Mouse (Mus musculus): ENCODE data around the gene Mettl1.
"Not testable (repeated sequence)": the region's sequence is repeated elsewhere in the genome, so short reads cannot be mapped to it uniquely, and the experiment has no call there.

Mettl1 gene

DNA sequence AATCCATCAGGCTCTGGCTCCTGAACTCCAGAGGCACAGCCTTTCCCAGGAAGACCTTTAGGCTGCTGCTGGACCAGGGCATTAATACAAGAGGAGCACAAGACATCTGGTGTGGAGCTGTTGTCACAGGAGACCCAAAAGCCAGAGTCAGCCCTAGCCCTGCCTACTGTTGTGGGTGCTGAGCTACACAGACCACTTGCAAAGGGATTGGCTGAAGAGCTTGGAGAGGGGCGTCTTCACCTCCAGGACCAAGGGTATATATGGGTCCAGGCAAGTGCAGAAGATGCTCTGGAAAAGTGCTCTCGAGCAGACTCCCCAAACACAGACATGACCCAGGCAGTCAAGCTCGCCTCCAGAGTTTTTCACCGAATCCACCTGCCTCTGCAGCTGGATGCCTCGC lies 6.7 kb downstream of the Mettl1 start, which contains the start of gene Cyp27b1:
TSS of gene Cyp27b1 (plus strand) at position 297 of the 400 bp plus-strand sequence.
- no peak for DNase-seq (ENCODE audit: low read depth, low spot score)

DNA sequence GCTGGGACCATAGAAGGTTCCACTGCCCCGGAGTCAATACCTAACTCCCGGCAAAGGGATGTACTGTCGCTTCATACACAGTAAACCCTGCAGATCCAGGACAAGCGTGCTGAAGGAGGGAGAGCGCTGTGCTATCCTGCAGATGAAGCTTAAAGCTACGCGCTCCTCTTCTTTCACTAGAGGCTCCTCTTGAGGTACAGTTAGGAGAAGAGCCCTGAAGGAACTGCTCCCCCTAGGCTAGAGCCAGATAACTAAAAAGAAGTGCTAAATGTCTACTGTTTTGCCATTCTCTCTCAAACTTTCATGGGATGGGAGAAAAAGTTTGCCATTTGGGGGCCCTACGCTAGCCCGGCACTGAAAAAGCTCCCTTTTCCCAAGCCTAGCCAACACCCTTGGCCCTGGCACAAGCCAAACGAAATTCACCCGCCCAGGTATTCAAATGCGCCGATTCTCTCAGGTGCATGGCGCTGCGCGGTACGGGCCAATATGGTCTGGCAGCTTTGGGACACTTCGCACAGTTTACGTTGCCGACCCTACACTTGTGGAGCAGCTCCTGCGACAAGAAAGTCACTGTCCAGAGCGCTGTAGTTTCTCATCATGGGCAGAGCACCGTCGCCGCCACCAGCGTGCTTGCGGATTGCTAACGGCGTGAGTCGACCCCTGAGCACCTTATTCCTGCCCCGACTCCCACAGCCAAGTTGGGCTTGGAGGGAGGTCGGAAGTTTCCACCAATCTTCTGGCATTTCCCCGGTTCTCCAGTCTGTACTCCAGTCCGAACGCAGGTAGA lies 7.6 kb downstream of the Mettl1 start:
- no peak for DNase-seq (ENCODE audit: low read depth, low spot score)

DNA sequence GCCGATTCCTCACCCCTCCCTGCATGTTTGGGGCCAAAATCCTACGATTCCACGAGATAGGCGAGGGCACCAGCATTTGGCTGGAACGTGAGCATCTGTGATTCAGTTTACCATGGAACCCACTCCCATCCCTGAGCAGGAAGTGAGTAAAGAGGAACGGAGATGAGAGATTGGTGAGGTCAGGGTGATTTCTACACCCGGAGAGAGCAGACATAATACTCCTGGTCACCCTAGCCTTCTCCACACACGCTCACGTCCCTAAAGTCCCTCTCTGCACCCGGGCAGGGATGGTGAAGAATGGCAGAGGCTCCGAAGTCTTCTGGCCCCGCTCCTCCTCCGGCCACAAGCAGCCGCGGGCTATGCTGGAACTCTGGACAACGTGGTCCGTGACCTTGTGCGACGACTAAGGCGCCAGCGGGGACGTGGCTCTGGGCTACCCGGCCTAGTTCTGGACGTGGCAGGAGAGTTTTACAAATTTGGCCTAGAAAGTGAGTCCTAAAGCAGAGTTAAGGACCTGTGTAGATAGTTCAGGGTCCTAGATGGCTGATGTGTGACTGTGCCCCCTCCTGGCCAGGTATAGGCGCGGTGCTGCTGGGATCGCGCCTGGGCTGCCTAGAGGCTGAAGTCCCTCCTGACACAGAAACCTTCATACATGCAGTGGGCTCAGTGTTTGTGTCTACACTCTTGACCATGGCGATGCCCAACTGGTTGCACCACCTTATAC lies 8.3 kb downstream of the Mettl1 start:
- no peak for DNase-seq (ENCODE audit: low read depth, low spot score)

DNA sequence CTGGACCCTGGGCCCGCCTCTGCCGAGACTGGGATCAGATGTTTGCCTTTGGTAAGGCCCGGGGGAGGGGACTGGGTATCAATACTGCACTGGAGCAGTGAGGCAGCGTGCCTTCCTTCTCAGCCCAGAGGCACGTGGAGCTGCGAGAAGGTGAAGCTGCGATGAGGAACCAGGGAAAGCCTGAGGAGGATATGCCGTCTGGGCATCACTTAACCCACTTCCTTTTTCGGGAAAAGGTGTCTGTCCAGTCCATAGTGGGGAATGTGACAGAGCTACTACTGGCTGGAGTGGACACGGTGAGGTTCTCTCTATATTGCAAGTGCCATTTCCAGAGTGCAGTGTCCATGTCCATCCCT lies 8.9 kb downstream of the Mettl1 start:
- no peak for DNase-seq (ENCODE audit: low read depth, low spot score)

DNA sequence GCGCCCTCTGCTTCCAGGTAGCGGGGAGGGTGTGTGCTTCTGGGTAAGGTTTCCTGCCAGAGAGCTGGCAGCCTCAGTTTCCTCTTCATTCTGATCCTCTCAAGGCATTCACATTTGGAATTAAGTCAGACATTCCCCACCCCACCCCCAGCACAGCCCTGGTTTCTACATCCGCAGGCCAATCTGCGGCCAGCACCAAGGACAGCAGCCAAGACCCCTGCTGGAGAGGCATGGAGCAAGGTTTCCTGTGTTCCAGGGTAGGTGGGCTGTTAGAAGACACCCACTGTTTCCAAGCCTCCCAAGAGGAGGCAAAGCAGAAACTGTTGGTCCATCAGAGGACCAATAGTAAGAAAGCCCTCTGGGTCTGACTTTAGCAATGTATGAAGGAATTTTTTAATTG lies 13.4 kb downstream of the Mettl1 start:
- DNase-seq (ENCODE audit: low read depth, low spot score), result no peak

DNA sequence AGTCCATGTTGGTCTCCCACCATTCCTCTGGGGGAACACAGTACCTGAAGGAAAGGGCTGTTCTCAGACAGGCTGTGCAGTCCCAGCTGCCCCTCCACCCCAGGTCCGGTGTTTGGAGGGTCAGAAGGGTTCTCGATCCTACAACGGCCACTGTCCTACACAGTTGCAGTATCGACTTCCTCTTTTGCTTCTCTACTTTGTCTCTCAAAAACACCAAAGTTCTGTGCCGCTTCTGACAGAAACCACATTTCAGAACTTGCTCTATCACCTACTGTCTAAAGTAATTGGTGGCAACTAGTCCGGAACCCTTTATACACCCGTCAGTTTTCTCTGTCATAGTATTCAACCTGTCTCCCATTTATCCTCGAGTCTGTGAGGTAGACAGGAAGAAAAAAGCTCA lies 14.2 kb downstream of the Mettl1 start:
- DNase-seq (ENCODE audit: low read depth, low spot score), result no peak

DNA sequence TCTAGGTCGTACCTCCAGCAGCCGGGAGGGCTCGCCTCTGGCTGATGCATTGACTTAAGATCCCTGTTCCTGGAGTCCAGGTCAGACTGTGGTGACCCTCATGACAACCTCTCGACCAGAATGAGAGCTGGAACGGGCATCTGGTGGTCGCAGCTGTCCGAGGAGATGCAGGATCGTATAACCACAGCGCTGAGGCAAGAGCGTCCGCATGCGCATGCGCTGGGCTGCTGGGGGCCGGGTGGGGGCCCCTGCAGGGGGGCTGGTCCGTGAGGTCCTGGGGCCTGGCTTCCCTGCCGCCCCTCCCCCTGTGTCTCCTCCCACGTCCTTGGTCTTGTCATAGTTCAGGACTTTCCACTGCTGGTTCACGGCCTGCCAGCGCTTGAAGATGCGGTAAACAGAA lies 15.3 kb downstream of the Mettl1 start:
- no peak for DNase-seq (ENCODE audit: low read depth, low spot score)

DNA sequence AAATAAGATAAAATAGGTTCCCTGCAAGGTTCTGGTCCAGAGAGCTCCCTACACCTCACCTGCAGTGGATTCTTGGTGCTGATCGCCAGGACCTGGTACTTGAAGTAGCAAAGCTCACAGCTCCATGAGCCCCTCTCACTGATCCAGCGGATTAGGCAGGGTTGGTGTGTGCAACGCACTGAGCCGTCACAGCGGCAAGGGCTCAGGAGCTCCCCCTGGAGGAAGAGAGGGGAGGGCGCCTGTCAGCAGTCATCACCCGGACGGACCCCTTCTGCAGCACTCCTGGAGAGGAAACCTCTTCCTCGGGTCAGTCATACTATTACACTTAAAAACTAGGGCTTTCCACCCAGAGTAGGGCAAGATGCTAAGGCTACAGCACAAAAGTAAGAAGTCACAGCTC lies 16.9 kb downstream of the Mettl1 start:
- DNase-seq (ENCODE audit: low read depth, low spot score), result peak; percentile 77

DNA sequence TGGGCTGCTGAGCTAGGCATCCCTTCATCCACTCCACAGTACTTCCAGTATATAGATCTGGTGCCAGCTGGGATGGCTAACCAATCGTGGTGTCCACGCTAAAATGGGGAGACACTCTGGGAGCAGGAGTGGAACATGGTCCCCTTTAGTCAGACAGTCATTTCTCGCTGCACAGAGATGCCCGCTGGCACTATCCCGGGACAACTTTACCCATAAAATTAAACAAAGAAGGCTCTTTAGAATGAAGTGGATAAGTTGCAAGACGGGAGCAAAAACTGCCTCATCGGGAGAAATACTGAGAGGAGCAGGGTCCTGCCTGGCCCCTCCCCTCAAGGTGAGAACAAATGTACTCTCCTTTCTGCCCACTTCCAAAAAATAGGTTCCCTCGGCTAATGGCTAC lies 17.5 kb downstream of the Mettl1 start:
- DNase-seq (ENCODE audit: low read depth, low spot score), result no peak

DNA sequence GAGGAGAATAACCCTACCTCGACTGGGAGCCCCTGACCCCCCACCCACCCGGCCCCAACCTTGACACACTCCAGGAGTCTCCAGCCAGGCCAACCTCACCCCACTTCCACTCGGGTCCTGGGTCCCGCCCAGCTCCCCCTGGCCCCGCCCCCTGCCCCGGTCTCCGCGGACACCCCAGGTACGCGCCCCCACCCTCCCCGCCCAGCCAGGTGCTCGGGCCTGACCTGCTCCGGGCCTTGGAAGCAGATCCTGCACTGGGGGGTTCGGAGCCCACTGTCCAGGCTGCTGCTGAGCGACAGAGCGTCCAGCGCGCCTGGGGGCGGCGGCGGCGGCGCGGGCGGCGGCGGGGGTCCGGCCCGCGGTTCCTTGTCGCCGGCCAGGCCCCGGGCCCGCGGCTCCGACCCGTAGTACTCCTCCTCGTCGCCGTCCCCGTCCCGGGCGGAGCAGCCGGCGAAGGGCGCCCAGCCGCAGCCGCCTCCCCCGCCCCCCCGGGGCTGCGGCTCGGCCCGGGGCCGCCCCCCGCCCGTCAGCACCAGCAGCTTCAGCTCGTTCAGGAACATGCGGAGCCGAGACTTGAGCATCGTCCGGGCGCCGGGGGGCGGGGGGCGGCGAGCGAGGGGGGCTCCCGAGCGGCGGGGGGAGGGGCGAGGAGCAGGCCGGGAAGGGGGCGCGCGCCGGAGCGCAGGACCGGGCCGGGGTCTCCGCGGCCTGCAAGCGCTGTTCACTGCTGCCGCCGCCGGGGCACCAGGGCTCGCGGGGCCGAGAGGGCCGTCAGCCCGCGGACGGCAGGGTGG lies 18.2 kb downstream of the Mettl1 start:
- no peak for DNase-seq (ENCODE audit: low read depth, low spot score)

DNA sequence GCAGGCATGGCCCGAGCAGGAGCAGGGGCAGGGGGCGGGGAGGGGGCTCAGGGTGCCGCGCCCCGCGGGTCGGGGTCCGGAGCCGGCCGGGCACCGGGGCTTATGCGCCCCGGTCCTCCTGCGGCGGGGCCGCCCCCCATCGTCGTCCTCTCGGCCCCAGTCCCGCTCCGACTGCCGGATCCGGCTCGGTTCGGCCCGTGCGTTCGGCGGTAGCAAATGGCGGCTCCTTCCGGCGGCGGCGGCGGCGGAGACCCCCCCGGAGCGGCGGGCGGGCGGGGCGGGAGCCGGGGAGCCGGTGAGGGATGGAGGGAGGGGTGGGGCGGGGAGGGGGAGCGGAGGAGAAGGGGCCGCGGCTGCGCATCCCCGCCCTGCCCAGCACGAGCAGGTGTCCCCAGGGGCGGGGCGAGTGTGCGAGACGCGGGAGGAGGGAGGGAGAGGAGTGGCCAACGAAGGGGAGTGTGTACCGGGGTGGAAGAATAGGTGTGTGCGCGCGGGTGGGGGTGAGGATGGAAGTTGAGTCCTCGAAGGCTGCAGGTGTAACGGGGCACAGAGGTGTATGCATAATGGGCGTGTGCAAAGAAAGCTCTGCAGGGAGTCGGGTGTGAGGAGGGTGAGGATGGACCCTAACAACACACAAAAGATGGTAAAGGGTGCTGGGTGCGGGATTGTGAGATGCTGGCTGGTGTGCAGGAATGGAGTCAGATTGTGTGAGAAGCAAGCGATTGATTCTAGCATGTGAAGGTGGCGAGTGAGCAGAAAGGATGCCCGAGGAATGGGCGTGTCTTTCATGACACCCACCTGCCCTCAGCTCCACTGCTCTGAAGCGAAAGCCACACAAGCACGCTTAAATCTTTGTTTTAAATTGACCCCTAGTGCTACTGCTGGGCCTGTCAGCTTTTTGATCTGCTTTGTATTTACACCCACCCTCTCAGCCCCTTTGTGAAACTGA lies 19.0 kb downstream of the Mettl1 start, which contains the start of gene March9:
TSS of gene March9 (minus strand) at position 217 of the 949 bp plus-strand sequence.
- peak; percentile 63 for DNase-seq (ENCODE audit: low read depth, low spot score)

DNA sequence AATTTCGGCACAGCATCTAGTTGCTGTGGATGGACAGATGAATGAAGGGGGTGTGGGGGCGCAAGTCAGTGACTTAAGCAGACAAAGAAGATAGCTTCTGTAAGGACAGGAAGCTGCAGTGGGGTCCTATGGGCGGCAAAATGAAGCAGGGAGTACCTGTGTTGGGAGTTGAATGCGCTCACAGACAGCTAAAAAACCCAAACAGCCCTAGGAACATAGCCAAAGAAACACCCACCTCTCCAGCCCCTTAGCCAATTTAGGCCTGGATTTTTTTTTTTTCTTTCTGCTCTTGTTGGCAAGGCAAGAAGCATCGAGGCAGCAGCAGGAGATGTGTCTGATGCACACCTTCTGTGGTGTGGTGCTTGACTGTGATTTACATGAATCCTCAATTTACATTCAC lies 19.9 kb downstream of the Mettl1 start:
- DNase-seq (ENCODE audit: low read depth, low spot score), result no peak

DNA sequence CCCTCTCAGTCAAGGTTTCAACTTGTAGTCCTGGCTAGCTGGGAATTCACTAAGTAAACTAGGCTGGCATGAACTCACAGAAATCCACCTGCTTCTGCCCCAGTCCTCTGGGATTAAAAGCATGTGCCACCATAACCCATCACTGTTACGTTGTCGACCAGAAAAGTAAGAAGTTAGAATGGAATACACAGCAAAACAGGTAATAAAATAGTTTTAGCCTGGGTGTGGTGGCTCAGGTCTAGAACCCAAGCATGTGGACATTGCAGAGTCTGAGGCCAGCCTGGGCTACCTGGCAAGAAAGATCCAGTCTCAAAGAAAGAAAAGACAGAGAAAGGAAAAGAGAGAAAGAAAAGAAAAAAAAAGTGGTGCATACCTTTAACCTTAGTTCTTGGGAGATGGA lies 20.3 kb downstream of the Mettl1 start:
- DNase-seq (ENCODE audit: low read depth, low spot score), result no peak

DNA sequence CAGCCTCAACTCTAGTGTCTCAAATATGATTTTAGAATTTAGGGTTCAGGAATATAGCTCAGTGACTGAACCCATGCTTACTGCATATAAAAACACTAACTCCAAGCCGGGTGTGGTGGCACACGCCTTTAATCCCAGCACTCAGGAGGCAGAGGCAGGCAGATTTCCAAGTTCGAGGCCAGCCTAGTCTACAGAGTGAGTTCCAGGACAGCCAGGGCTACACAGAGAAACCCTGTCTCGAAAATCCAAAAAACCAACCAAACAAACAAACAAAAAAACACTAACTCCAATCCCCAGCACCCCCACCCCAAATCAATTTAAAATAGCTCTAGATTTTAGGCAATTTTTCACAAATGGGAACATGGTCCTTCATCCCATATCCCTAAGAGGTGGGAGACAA lies 20.9 kb downstream of the Mettl1 start:
- not testable (repeated sequence) for DNase-seq (ENCODE audit: low read depth, low spot score)

DNA sequence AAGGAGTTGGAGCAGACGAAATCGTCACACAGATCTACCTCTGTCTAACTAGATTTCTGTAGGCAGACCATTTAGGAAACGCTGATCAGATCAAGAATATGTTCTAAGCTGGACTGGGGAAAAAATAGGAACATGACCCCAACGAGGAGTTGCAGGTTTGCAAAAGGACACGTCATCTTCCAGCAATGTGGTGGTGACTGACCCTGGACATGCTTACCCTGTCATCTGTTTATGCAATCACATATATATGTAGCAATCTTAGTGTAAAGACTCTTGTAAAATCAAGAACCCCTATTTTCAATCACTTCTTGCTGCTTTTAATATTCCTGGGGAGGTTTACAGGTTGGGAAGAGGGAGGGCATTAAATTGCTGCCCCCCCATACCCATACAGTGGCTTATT lies 21.3 kb downstream of the Mettl1 start:
- DNase-seq (ENCODE audit: low read depth, low spot score), result no peak

DNA sequence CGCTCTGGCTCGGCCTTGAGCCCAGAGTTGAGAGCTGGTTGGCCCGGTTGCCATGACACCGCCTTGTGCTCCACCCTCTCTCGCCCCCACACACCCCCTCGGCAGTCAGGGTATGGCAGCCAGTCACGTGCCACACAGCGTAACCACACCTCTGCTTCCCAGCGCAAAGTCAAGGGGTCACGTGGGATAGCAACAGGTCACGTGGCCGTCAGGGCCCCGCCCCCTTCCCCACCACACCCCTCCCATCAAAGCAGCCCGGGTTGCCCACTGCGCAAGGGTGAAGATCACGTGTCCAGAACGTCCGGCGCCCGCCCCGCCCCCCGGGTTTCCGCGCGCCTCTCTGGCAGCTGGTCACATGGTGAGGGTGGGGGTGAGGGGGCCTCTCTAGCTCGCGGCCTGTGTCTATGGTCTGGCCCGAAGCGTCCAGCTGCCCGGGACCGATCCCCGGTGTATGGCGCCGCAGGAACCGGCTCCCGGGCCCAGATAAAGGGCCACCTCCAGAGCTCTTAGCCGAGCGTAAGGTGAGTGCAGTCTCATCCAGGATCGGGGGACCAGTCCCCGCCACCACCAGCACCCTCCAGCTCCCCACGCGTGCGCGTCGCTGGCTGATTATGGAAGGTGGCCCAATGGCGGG lies 22.1 kb downstream of the Mettl1 start, which contains the start of gene Cdk4:
TSS of gene Cdk4 (plus strand) at position 296 of the 634 bp plus-strand sequence.
- DNase-seq (ENCODE audit: low read depth, low spot score), result peak; percentile 98

DNA sequence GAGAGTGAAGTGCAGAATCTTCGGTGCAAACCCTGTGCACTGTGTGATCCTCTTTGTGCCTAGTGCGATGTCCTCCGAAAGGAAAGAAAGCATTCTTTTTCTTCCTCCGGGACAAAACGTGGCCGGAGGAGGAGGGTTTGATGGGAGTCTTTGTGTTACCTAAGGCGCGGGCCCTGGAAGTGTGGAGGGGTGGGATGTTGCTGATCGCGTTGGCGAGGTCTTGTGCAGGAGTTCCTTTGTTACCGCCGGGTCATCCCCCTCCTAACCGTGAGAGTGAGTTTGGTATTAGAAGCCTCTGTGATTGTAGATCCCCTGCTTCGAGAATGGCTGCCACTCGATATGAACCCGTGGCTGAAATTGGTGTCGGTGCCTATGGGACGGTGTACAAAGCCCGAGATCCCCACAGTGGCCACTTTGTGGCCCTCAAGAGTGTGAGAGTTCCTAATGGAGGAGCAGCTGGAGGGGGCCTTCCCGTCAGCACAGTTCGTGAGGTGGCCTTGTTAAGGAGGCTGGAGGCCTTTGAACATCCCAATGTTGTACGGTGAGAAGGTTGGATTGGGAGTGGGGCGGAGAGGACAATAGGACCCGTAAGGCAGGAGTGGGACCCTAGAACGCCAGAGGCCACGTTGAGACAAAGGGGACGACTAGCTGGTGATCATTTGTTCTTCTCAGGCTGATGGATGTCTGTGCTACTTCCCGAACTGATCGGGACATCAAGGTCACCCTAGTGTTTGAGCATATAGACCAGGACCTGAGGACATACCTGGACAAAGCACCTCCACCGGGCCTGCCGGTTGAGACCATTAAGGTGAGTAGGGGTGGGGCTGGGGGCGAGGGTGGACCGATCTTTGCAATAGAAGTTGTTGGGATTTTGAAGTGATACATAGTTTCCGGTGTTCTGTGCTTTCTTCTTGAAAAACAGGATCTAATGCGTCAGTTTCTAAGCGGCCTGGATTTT lies 23.0 kb downstream of the Mettl1 start:
- no peak for DNase-seq (ENCODE audit: low read depth, low spot score)

DNA sequence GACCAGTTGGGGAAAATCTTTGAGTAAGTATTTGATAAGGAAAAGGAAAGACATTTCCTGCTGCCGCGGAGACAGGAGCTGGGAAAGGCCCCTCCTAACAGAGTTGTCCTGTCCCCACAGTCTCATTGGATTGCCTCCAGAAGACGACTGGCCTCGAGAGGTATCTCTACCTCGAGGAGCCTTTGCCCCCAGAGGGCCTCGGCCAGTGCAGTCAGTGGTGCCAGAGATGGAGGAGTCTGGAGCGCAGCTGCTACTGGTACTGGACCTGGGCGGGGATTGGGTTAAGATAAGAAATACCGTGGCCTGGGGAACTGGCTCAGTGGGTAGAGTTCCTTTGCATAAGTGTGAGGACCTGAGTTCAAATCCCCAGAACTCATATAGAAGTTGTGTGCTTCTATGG lies 24.8 kb downstream of the Mettl1 start:
- no peak for DNase-seq (ENCODE audit: low read depth, low spot score)

DNA sequence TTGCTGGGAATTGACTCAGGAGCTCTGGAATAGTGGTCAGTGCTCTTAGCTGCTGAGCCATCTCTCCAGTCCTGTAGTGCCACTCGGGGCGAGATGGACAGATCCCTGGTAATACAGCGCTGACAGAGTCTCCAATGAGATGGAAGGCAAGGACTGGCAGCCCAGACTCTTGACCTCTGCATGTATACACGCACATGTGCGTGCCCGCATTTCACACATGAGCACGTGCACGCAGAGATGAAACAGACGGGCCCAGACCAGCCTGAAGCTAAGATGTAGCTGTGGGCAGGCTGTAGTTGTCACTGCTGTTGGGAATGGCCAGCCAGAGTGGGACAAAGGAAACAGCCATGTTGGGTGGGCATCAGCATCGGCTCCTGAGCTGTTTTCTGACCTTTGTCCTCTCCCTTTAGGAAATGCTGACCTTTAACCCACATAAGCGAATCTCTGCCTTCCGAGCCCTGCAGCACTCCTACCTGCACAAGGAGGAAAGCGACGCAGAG lies 25.4 kb downstream of the Mettl1 start:
- no peak for DNase-seq (ENCODE audit: low read depth, low spot score)
